Mouse (Mus musculus): ENCODE results near the gene Ccnd3. TPM values are rescaled to one million over a fixed set of nuclear protein-coding genes. Genes with fewer than 3 reads are reported as not detected.
A peak's percentile ranks its signal among the peaks of the same experiment; 100 is the strongest.
"Not testable (repeated sequence)": the region's sequence is repeated elsewhere in the genome, so short reads cannot be mapped to it uniquely, and the experiment has no call there.

Ccnd3 gene
- polyA plus RNA-seq, 1 experiment = 68.5 TPM

DNA sequence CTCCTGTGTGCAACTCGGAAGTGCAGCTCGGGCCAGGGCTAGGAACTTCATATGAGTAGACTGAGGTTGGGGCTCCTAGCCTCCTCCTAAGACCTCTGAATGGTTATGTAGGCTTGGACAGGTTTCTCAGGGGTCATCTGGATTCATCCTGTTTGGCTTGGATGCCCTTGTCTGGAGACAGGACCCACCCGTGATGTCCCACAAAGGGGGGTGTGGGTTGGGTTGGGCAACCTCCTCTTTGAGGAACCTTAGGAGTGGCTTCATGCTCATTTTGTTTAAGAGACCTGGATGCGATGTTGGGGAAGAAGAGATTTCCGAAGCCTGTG lies 92.0 kb downstream of the Ccnd3 start:
- peak; percentile 1 for DNase-seq (ENCODE audit: low read depth)
- TF ChIP-seq POLR2A (IDR thresholded peaks at IDR 0.05; ENCODE audit: borderline replicate concordance, extremely low read depth, insufficient read depth, insufficient read length, poor library complexity, severe bottlenecking) (no peak), CTCF (IDR thresholded peaks at IDR 0.05; ENCODE audit: borderline replicate concordance, extremely low read depth, insufficient read depth, insufficient read length) (no peak)

DNA sequence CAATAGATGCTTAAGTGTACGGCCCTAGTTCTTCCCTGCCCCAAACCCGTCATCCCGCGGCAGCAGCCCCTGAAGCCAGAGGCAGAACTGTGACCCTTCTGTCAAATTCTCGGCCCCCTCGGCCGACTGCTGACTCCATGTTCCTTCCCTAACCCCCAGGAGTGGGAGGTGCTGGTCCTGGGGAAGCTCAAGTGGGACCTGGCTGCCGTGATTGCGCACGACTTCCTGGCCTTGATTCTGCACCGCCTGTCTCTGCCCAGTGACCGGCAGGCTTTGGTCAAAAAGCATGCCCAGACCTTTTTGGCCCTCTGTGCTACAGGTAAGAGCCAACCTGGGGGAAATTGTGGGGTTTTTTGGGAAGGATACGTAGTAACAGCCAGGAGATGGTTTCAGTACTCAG lies 92.4 kb downstream of the Ccnd3 start:
- no peak for DNase-seq (ENCODE audit: low read depth)
- TF ChIP-seq POLR2A (IDR thresholded peaks at IDR 0.05; ENCODE audit: borderline replicate concordance, extremely low read depth, insufficient read depth, insufficient read length, poor library complexity, severe bottlenecking) = no peak
- no peak for TF ChIP-seq CTCF (IDR thresholded peaks at IDR 0.05; ENCODE audit: borderline replicate concordance, extremely low read depth, insufficient read depth, insufficient read length)

DNA sequence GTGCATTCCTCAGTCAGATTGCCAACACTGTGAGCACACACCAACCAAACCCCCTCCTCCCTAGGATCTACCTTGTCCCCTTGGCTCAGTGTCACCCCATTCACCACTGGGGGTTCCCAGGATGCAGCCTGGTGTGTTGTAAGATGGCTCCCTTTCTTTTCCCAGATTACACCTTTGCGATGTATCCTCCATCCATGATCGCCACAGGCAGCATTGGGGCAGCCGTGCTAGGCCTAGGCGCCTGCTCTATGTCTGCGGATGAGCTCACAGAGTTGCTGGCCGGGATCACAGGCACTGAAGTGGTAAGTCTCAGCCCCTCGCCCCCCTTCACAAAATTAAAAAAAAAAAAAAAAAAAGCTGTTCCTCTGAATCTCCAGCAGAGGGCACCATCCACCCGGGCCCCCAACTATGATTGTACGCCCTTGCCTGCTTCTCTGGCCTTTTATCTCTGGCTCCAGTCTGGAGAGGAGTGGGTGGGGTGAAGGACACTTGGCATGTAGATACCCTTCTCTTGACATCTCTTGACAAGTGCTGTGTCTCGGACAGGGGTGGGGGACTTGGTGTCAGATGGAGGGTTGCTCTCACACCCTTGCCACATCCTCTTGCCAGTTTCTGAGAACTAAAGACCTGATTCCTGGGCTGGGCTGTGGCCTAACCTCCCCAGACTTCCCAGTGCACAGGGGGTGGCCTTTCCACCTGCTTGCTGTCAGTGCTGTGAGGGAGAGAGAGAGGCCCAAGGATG lies 93.2 kb downstream of the Ccnd3 start:
- peak; percentile 69 for DNase-seq (ENCODE audit: low read depth)
- TF ChIP-seq POLR2A (IDR thresholded peaks at IDR 0.05; ENCODE audit: borderline replicate concordance, extremely low read depth, insufficient read depth, insufficient read length, poor library complexity, severe bottlenecking) (no peak), CTCF (IDR thresholded peaks at IDR 0.05; ENCODE audit: borderline replicate concordance, extremely low read depth, insufficient read depth, insufficient read length) (peak; percentile 74)

DNA sequence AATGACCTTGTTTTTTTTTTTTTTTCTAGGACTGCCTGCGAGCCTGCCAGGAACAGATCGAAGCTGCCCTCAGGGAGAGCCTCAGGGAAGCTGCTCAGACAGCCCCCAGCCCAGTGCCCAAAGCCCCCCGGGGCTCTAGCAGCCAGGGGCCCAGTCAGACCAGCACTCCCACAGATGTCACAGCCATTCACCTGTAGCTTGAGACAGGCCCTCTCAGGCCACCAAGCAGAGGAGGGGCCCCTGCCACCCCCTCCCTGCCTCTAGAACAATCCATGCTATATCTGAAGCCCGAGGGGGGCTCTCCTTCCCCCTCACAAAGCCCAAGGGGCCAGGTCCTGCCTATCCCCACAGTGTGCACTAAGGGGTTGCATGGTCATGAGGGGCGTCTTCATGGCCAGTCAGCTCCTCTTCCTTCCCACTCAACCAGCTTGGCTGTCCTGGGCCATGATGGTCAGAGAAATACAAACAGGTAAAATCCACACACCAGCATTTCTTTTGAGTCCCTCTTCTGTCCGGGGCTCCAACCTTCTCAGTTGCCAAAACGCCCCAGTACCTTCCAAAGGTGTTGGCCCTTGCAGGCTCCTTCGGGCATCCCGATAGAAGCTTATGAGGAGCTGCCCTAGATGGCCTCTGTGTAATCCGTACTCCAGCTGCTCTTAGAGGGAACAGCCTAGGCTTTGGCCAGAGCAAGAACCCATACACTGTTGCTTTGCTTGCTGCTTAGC lies 93.9 kb downstream of the Ccnd3 start:
- DNase-seq (ENCODE audit: low read depth) = not testable (repeated sequence)

DNA sequence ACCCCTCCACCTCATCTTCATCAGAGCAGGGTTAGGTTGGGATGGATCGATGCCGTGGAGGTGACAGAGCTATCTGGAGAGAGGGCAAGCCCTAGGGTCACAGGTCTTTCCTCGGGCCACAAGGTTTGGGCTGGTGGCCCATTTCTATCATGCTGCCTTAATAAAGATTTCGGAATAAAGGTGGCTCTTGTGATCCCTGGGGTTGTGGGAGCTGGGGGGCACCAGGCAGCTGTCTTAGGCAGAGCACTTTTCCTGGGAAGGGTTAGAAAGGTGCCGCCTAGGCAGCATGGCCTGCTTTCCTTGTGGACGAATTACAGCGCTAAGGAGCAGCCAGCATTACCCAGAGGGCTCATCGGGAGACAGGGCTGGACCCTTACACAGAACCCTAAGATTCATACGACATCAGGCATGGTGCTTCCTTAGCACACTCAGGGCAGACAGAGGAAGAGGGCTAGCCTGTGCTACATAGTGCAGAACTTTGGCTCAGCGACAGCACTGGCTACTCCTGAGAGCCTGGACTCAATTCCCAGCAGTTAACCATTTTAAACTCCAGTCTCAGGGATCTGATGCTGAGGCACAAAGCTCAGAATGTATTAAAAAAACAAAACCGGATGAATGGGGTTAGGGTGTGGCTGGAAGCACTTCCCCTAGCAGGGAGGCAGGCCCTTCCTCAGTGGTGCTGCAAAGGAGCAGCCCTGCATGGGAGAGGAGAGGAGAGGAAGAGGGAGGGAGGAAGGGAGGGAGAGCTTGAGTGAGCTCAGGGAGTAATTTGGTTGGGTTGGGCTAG lies 94.9 kb downstream of the Ccnd3 start:
- TF ChIP-seq POLR2A (IDR thresholded peaks at IDR 0.05; ENCODE audit: borderline replicate concordance, extremely low read depth, insufficient read depth, insufficient read length, poor library complexity, severe bottlenecking) = no peak
- no peak for TF ChIP-seq CTCF (IDR thresholded peaks at IDR 0.05; ENCODE audit: borderline replicate concordance, extremely low read depth, insufficient read depth, insufficient read length)

DNA sequence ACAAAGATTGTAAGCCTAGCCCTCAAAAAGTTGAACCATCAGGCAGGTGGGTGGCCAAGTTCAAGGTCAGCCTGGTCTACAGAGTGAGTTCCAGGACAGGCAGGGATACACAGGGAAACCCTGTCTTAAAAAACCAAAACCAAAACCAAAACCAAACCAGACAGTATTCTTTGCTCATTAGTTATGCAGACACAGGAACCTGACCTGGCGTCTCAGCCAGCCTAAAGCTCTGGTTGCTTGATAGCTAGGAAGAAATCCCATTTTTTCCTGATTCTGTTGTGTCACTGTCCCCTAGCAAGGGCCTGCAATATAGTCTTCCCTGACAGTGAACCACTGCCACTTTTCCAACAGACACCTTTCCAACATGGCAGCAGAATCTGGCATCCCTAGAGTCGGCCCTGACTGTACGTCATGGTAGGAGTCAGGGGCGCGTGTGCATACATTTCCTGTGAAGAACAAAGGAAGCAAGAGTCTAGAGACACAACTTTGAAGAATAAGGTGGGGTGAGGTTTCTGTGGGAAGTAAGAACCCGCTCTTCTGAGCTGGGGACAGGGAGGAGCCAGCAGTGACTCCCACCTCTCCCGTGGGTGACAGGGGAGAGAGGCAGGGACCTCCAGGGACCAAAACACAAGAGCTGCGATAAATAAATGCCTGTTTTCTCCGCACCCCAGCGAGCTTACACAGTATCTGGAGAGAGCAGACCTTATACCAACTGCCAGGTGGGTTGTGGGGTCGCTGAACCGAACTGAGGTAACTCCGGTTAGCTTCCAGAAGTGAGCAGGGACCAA lies 95.9 kb downstream of the Ccnd3 start:
- DNase-seq (ENCODE audit: low read depth) = no peak
- TF ChIP-seq CTCF (IDR thresholded peaks at IDR 0.05; ENCODE audit: borderline replicate concordance, extremely low read depth, insufficient read depth, insufficient read length) = no peak

More for the DNA sequence above, 94.9 kb downstream of the Ccnd3 start:
- no peak for DNase-seq (ENCODE audit: low read depth)

DNA sequence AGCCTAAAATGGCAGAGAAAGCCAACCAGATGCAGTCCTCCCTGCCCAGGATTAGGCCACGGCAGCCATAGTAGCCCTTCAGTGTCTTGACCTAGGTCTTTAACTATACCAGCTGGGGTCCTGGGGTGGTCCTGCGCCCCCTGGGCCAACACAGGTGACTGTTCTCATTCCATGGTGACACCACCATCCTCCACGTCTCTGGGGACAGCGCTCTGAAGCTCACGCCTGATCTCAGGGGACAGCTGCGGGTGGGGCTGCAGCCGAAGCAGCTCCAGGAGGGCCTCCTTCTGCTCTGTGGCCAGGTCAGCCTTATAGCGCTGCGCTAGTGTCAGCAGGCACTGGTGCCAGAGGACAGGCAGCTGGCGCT lies 96.5 kb downstream of the Ccnd3 start:
- TF ChIP-seq CTCF (IDR thresholded peaks at IDR 0.05; ENCODE audit: borderline replicate concordance, extremely low read depth, insufficient read depth, insufficient read length) (no peak), POLR2A (IDR thresholded peaks at IDR 0.05; ENCODE audit: borderline replicate concordance, extremely low read depth, insufficient read depth, insufficient read length, poor library complexity, severe bottlenecking) (no peak)
- no peak for DNase-seq (ENCODE audit: low read depth)

DNA sequence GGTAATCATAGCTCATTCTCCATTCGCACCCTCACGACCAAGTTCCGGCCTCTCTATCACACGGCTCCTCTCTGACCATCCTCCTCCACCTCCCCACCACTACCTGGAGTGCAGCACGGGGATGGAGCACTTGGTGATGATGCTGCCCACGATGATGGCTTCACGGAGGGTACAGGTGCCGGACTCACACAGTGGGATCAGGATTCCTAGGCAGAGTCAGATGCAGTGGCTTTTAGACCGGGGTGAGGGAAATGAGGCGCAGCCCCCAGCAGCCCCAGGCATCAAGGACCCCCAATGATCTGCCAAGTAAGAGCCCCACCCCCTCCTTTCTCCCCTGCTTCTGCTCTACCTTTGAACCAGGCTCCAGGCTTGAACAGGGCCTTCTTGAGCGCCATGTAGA lies 97.4 kb downstream of the Ccnd3 start:
- TF ChIP-seq CTCF (IDR thresholded peaks at IDR 0.05; ENCODE audit: borderline replicate concordance, extremely low read depth, insufficient read depth, insufficient read length) = no peak
- TF ChIP-seq POLR2A (IDR thresholded peaks at IDR 0.05; ENCODE audit: borderline replicate concordance, extremely low read depth, insufficient read depth, insufficient read length, poor library complexity, severe bottlenecking) = no peak

DNA sequence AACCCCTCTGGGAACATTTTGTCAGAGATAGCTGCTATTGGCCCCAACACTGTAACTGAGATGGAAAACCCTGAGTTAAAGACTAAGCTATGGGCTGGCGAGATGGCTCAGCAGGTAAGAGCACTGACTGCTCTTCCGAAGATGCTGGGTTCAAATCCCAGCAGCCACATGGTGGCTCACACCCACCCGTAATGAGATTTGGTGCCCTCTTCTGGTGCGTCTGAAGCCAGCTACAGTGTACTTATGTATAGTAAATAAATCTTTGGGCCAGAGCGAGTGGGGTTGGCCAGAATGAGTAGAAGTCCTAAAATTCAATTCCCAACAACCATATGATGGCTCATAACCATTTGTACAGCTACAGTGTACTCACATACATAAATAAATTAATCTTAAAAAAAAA lies 101.4 kb downstream of the Ccnd3 start:
- DNase-seq (ENCODE audit: low read depth) = no peak
- peak; percentile 10; the same call in 1 of the 2 replicates for TF ChIP-seq CTCF (IDR thresholded peaks at IDR 0.05; ENCODE audit: borderline replicate concordance, extremely low read depth, insufficient read depth, insufficient read length)
- no peak for TF ChIP-seq POLR2A (IDR thresholded peaks at IDR 0.05; ENCODE audit: borderline replicate concordance, extremely low read depth, insufficient read depth, insufficient read length, poor library complexity, severe bottlenecking)

More for the DNA sequence above, 97.4 kb downstream of the Ccnd3 start:
- no peak for DNase-seq (ENCODE audit: low read depth)

DNA sequence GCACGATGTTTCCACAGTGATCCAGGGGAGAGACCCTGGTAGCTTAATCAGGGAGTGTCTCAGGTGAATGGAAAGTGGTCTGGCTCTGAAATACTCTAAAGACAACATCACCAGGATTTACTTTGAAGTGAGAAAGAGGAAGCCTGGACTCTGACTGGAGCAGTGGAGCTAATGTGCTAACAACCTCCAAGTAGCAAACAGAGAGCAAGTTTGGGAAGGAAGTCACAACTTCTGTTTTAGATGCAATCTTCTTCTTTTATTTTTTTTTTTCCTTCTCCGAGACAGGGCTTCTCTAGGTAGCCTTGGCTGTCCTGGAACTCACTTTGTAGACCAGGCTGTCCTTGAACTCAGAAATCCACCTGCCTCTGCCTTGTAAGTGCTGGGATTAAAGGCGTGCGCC lies 104.3 kb downstream of the Ccnd3 start:
- DNase-seq (ENCODE audit: low read depth) = no peak
- TF ChIP-seq CTCF (IDR thresholded peaks at IDR 0.05; ENCODE audit: borderline replicate concordance, extremely low read depth, insufficient read depth, insufficient read length) = no peak
- no peak for TF ChIP-seq POLR2A (IDR thresholded peaks at IDR 0.05; ENCODE audit: borderline replicate concordance, extremely low read depth, insufficient read depth, insufficient read length, poor library complexity, severe bottlenecking)

Measured in brain, embryonic 14.5 days (tissue).